Mouse (Mus musculus) embryonic facial prominence, embryonic 12.5 days (tissue): ENCODE data around the gene Tmx2. TPM values are rescaled to one million over a fixed set of nuclear protein-coding genes. Genes with fewer than 3 reads are reported as not detected.
"Not testable (repeated sequence)": the region's sequence is repeated elsewhere in the genome, so short reads cannot be mapped to it uniquely, and the experiment has no call there.

Experiments
- ATAC-seq: fragments of 200-750 bp; cut with Nextera tagmentation; 2 replicates; pipeline ENCODE4 v1.8.0; 2017; ENCODE audit not compliant: insufficient number of reproducible peaks, insufficient read depth, low FRiP score, low TSS enrichment
- H3K27ac ChIP-seq: fragments of 300-500 bp; sonication (generic); 2 replicates; pipeline ENCODE4 v1.5.1; 2016; ENCODE audit warnings: mild to moderate bottlenecking
- H3K27me3 ChIP-seq: fragments of 300-500 bp; sonication (generic); 2 replicates; pipeline ENCODE4 v1.6.1; 2016; ENCODE audit warnings: mild to moderate bottlenecking, moderate library complexity
- H3K36me3 ChIP-seq: fragments of 300-500 bp; sonication (generic); 2 replicates; pipeline ENCODE4 v1.6.1; 2016; ENCODE audit warnings: mild to moderate bottlenecking
- H3K4me1 ChIP-seq: fragments of 300-500 bp; sonication (generic); 2 replicates; pipeline ENCODE4 v1.6.1; 2016
- H3K4me2 ChIP-seq: fragments of 300-500 bp; sonication (generic); replicated peaks from 2 replicates; pipeline ENCODE4 v1.6.1; 2016; ENCODE audit warnings: mild to moderate bottlenecking, moderate library complexity
- H3K4me3 ChIP-seq: fragments of 300-500 bp; sonication (generic); 2 replicates; pipeline ENCODE4 v1.5.1; 2016; ENCODE audit warnings: mild to moderate bottlenecking
- H3K9ac ChIP-seq: fragments of 300-500 bp; sonication (generic); 2 replicates; pipeline ENCODE4 v1.6.1; 2016; ENCODE audit warnings: mild to moderate bottlenecking, moderate library complexity
- H3K9me3 ChIP-seq: fragments of 300-500 bp; sonication (generic); 2 replicates; pipeline ENCODE4 v1.6.1; 2016; ENCODE audit warnings: mild to moderate bottlenecking, moderate library complexity
- WGBS: fragments of 180-500 bp; shearing (Covaris S2); methylation state at CpG from one replicate; pipeline ENCODE4 v1.1.7; 2016; 5-methylcytosine and 5-hydroxymethylcytosine counted together
- polyA plus RNA-seq: library from polyadenylated mRNA; unstranded; fragments of >200 nt; fragmentation: Nextera tagmentation; extraction: Ambion mirVana; gene quantifications from 2 replicates; pipeline ENCODE4 v1.2.1, GENCODE M21; 2016

Tmx2 gene
- polyA plus RNA-seq, 1 experiment from 2014 or later: 118 TPM

DNA sequence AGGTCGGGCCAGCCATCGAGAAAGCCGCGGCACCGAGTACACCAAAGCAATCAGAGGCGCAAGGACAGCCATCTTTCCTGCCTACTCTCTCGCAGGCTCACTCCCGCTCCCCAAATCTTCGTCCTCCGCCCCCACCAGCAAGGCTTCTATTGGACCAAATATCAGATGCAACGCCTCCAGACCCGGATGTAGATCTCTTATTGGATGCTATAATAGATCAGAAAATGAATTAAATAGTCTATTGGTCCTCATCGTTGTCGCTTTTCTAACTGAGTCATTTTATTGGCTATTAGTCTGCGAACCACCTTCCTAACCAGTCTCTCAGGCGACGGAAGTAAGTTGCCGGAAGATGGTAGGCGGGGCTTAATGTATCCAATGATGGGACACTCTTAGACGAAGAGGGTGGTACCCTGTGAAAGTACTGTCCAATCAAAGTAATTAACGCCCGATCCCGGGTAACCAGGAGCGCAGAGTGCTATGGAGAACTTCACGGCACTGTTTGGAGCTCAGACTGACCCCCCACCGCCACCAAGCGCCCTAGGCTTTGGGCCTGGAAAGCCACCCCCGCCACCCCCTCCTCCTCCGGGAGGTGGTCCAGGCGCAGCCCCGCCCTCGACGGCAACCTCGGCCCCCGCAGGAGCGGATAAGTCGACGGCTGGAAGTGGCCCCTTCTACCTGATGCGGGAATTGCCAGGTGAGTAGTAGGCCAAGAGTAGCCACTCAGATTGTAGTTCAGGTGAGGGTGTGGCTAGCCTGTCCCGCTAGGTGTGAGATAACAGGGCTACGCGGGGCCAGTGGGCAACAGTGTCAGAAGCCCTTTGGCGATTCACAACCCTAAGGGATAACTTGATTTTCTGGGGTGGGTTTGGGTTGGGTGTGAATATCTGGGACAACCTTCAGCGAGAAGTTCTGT lies 716 bp downstream of the Tmx2 start, which contains the start of the genes Gm28635 and Med19:
Gene Gm28635, minus strand, starts transcription at position 74 of the 913 bp plus-strand sequence.
Gene Med19, plus strand, starts transcription at position 435 of the 913 bp plus-strand sequence.
- under 1% methylated on average over 44 of the region's 44 CpGs for WGBS
- Histone ChIP-seq H3K27me3 (no peaks in the 10 kb centered on the region), H3K9me3 (no peaks in the 10 kb centered on the region), H3K4me2 (peak within 1 kb of the TSS; percentile 73), H3K36me3 (peaks cover 42% of the 10 kb centered on the region), H3K27ac (peak within 1 kb of the TSS; percentile 41), H3K4me3 (peak within 1 kb of the TSS; percentile 80), H3K9ac (peak within 1 kb of the TSS; percentile 82), H3K4me1 (peaks cover 16% of the 10 kb centered on the region)
- peak; percentile 100 for ATAC-seq

DNA sequence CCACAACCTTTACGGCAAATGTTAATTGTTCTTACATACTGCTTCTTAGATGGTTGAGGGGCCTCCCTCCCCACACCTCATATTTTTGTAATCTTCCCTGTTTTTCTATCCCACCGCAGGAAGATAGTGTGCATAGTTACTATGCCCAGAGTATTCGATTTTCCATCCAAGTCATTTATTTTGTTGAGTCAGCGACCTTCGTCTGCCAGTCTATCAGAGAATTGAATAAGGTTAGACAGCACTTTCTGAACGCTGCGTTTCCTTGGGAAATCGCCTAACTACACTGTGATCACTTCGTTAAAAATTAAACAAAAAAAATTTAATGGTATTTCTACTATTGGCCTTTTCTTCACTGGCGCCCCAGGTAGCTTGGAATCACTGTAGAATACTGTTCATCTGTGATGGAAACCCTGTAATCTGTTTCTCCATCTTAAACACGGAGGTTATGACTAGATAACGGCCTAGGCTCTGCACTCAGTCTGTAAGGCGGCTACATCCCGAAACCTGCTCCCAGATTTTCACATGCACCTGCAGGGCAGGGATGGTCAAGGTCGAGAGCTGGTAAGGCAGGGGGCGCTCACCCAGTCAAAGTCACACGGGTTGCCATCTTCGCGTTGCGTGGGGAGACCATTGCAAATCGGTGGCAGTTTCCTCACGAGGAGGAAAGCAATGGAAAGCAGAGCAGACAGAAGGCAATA lies 1.5 kb downstream of the Tmx2 start:
- peak overlapping the region; percentile 80 for H3K4me3 ChIP-seq
- H3K9me3 ChIP-seq: no peaks in the 10 kb centered on the region
- H3K9ac ChIP-seq: peak overlapping the region; percentile 61
- no peaks in the 10 kb centered on the region for H3K27me3 ChIP-seq
- peaks cover 16% of the 10 kb centered on the region for H3K4me1 ChIP-seq
- peak overlapping the region; percentile 41; the same call in 1 of the 2 replicates for H3K27ac ChIP-seq
- H3K36me3 ChIP-seq: peaks cover 45% of the 10 kb centered on the region
- WGBS: 10% methylated on average over 22 of the region's 22 CpGs
- peak overlapping the region; percentile 73 for H3K4me2 ChIP-seq
- ATAC-seq: peak; percentile 36

DNA sequence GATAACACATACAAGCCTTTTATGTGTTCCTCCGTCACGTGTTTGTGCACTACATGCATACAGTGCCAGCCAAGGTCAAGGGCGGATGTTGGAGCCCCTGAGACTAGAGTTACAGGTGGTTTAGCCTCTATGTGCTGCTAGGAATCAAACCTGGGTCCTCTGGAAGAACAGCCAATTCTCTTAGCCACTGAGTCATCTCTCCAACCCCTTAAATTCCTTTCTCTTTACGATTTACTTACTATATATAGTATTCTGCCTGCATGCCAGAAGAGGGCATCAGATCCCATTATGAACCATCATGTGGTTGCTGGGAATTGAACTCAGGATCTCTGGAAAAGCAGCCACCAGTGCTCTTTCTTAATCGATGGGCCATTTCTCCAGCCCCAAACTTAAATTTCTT lies 7.4 kb downstream of the Tmx2 start:
- H3K9ac ChIP-seq, H3K4me1 ChIP-seq, H3K9me3 ChIP-seq, H3K4me3 ChIP-seq, H3K27ac ChIP-seq, ATAC-seq, H3K27me3 ChIP-seq: not testable (repeated sequence)
- H3K36me3 ChIP-seq: peaks cover 48% of the 10 kb centered on the region
- H3K4me2 ChIP-seq: peak overlapping the region; percentile 62
- 65% methylated on average over 4 of the region's 5 CpGs for WGBS

DNA sequence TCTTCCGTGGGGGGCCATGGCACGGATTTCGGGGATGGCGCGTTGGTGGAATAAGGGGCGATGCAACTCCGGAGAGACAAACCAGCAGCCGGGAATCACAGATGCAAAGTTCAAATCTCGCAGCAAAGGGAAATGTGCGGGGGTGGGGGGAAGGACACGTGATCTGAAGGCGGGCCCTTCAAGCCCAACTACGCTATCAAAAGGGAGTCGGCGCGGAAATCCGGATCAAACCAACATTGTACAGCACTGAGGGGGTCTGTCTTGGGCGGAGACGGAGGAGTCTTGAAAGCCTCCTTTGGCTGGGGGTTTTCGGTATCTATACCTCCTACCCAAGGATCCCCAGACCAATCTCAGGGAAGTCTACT lies 8.4 kb downstream of the Tmx2 start, which contains the start of gene Selenoh:
Gene Selenoh, minus strand, starts transcription at position 202 of the 365 bp plus-strand sequence.
- Histone ChIP-seq H3K9ac (peak within 1 kb of the TSS; percentile 91), H3K36me3 (peaks cover 43% of the 10 kb centered on the region), H3K4me2 (peak within 1 kb of the TSS; percentile 62), H3K4me1 (peaks cover 4% of the 10 kb centered on the region; the same call in 1 of the 2 replicates), H3K27ac (peak within 1 kb of the TSS; percentile 97), H3K4me3 (peak within 1 kb of the TSS; percentile 90), H3K27me3 (no peaks in the 10 kb centered on the region), H3K9me3 (no peaks in the 10 kb centered on the region)
- WGBS: under 1% methylated on average over 20 of the region's 20 CpGs
- ATAC-seq: peak; percentile 96

DNA sequence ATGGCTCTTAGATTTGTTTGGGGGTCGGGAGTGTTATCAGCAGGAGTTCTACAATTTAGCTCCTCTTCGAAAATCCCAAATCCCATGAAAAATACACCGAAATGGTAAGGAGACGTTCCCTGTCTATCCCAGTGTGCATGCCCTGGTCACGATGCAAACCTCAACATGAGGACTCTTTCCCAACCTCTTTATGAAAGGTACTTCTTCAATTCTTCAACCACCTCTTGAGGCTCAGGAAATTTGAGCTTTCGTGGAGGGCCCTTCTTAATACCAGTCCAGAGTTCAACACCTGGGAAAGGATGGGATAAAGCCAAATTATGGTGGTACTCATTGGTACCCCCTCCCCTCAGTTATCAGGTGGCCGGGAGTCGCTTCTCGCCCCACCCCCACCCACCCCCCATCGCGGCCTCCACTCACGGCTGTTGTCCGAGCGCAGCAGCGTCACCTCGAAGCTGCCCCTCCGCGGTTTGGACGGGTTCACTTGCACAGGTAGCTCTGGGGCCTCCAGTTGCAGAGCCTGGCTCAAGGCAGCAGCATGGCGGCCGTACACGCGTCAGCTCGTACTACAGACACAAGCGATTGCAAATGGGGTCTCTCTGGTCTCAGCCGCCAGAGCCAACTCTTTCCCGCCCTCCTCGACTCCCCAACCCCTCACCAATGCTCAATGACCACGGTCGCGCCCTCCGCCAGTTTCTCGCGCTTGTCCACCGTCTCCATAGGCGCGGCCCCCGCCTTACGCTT lies 8.9 kb downstream of the Tmx2 start:
- Histone ChIP-seq H3K4me3 (peak overlapping the region; percentile 90), H3K27me3 (no peaks in the 10 kb centered on the region), H3K27ac (peak overlapping the region; percentile 97), H3K4me1 (peaks cover 4% of the 10 kb centered on the region; the same call in 1 of the 2 replicates), H3K36me3 (peaks cover 37% of the 10 kb centered on the region), H3K9ac (peak overlapping the region; percentile 91), H3K9me3 (no peaks in the 10 kb centered on the region), H3K4me2 (peak overlapping the region; percentile 62)
- WGBS: 3% methylated on average over 39 of the region's 39 CpGs
- ATAC-seq: peak; percentile 77

DNA sequence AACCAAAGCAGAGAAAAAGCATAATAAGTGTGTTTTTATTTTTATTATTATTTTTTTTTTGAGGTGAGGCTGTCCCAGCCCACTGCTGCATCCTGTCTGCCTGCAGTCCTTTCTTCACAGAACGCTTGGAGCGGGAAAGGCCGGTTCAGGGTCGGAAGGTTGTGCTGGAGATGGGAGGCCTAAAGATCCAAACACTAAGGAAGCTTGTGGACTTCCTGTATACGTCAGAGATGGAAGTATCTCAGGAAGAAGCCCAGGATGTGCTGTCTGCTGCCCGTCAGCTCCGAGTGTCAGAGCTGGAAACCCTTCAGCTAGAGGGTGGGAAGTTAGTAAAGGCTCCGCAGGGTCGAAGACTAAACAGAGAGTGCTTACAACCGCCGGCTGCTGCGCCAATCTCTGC lies 12.9 kb downstream of the Tmx2 start:
- H3K27me3 ChIP-seq: no peaks in the 10 kb centered on the region
- no peak overlapping the region for H3K27ac ChIP-seq
- no peak overlapping the region for H3K4me3 ChIP-seq
- ATAC-seq: no peak
- H3K36me3 ChIP-seq: peaks cover 14% of the 10 kb centered on the region
- H3K4me1 ChIP-seq: peaks cover 4% of the 10 kb centered on the region; the same call in 1 of the 2 replicates
- no peaks in the 10 kb centered on the region for H3K9me3 ChIP-seq
- 61% methylated on average over 12 of the region's 12 CpGs for WGBS
- H3K9ac ChIP-seq: no peak overlapping the region
- no peak overlapping the region for H3K4me2 ChIP-seq

DNA sequence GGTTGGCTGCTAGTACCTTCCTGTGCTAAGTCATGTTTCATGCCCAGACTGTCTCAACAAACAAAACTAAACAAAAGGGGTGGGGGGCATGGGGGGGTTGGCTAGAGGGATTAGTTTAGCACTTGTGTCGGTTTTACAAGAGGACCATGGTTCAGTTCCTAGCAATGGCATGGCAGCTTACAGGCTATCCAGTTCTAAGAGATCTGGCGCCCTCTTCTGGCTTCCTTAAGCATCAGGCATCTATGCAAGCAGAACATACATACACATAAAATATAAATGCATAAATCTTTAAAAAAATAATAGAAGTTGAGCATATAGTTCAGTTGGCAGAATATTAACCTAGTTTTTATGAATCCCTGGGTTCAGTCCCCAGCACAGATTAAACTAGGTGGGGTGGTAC lies 16.1 kb downstream of the Tmx2 start:
- no peak overlapping the region for H3K4me3 ChIP-seq
- H3K9me3 ChIP-seq: no peaks in the 10 kb centered on the region
- no peak for ATAC-seq
- no peak overlapping the region for H3K27ac ChIP-seq
- H3K4me1 ChIP-seq: no peaks in the 10 kb centered on the region
- no peak overlapping the region for H3K9ac ChIP-seq
- WGBS: 28% methylated on average over 2 of the region's 2 CpGs
- no peak overlapping the region for H3K4me2 ChIP-seq
- no peaks in the 10 kb centered on the region for H3K27me3 ChIP-seq
- H3K36me3 ChIP-seq: no peaks in the 10 kb centered on the region

DNA sequence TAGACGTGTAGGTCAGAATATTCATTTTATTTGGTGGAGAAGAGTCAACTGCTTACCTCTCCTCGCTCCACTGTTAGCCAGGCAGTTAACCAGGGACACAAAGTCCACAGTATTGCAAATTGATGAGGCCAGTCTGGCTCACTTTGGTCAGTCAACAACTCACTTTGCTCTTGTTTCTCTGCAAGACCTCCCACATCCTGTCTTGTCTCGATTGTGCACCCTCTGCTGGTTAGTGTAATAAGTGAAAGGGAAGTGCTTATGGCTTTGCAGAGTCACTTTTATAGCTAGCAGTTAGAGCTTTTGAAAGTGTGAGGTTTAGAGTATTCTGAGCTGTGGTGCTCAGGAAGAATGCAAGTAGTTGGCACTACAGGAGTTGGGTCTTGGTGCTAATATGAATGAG lies 18.7 kb downstream of the Tmx2 start:
- Histone ChIP-seq H3K4me3 (no peak overlapping the region), H3K27ac (no peak overlapping the region), H3K36me3 (no peaks in the 10 kb centered on the region), H3K4me1 (no peaks in the 10 kb centered on the region), H3K9me3 (no peaks in the 10 kb centered on the region), H3K27me3 (no peaks in the 10 kb centered on the region), H3K4me2 (no peak overlapping the region), H3K9ac (no peak overlapping the region)
- 66% methylated on average over 3 of the region's 3 CpGs for WGBS
- ATAC-seq: no peak

DNA sequence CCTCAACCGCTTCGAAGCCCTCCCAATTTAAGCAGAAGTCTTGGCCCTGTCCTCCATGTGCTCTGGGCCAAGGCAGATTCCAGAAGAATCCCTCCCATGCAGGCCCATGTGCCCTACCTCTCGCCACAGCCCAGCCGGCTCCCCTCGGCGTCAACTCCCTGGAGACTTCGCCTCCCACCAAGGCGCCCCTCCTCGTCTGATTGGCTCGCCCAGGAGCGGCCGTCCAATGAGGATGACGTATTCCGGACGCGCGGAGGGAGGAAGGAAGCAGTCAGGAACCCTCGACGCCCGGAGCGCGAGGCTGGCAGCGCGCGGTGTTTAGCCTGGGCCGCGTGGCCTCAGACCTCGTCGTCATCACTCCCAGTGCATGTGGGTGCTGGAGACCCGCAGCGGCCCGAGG lies 20.1 kb downstream of the Tmx2 start, which contains the start of gene Btbd18:
Gene Btbd18, plus strand, starts transcription at position 274 of the 400 bp plus-strand sequence.
- WGBS: 93% methylated on average over 32 of the region's 32 CpGs
- Histone ChIP-seq H3K4me3 (no peak within 1 kb of the TSS), H3K4me2 (no peak within 1 kb of the TSS), H3K27me3 (no peaks in the 10 kb centered on the region), H3K9me3 (no peaks in the 10 kb centered on the region), H3K36me3 (no peaks in the 10 kb centered on the region), H3K4me1 (no peaks in the 10 kb centered on the region), H3K27ac (no peak within 1 kb of the TSS), H3K9ac (no peak within 1 kb of the TSS)
- no peak for ATAC-seq

DNA sequence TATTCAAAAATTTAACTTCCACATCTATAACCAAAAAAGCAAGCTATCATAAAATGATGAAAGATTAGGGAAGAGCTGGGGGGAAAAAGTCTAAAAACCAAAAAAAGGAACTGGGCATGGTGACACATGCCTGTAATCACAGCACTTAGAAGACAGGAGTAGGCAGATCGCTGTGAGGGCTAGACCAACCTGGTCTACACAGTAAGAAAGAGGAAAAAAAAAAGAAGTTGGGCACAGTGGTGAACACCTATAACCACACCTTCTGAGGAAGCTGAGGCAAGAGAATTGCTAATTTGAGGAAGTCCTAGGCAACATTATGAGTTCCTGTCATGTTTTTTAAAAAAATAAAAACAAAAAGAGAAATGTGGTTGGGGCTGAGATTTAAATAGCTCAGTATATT lies 23.1 kb downstream of the Tmx2 start:
- WGBS: 53% methylated on average over 1 of the region's 1 CpGs
- ATAC-seq: no peak
- no peak overlapping the region for H3K9ac ChIP-seq
- H3K9me3 ChIP-seq: no peaks in the 10 kb centered on the region
- no peaks in the 10 kb centered on the region for H3K27me3 ChIP-seq
- no peak overlapping the region for H3K27ac ChIP-seq
- no peaks in the 10 kb centered on the region for H3K4me1 ChIP-seq
- no peak overlapping the region for H3K4me3 ChIP-seq
- no peaks in the 10 kb centered on the region for H3K36me3 ChIP-seq
- no peak overlapping the region for H3K4me2 ChIP-seq

DNA sequence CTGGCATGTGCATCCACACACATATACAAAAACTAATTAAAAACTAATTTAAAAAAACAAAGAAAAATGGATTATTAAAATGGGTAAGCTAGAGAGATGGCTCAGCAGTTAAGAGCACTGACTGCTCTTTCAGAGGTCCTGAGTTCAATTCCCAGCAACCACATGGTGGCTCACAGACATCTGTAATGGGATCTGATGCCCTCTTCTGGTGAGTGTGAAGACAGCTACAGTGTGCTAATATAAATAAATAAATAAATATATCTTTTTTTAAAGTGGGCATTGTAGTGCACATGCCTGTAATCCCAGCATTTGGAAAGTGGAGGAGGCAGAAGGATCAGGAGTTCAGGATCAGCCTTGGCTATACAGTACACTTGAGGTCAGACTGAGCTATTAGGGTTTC lies 25.6 kb downstream of the Tmx2 start:
- H3K27ac ChIP-seq: no peak overlapping the region
- ATAC-seq: no peak
- no peak overlapping the region for H3K9ac ChIP-seq
- H3K4me2 ChIP-seq: no peak overlapping the region
- no peaks in the 10 kb centered on the region for H3K36me3 ChIP-seq
- no peaks in the 10 kb centered on the region for H3K27me3 ChIP-seq
- no peaks in the 10 kb centered on the region for H3K9me3 ChIP-seq
- H3K4me3 ChIP-seq: no peak overlapping the region
- H3K4me1 ChIP-seq: 0 out of 2 replicates have a peak, but pooled peaks cover 2% of the 10 kb centered on the region
